Mouse (Mus musculus) kidney, adult 2 months (tissue): ENCODE results near the gene Ndufb5. TPM values are rescaled to one million over a fixed set of nuclear protein-coding genes. Genes with fewer than 3 reads are reported as not detected.

ENCODE experiments used
- DNase-seq: peaks from one replicate; pipeline ENCODE4 v3.0.0; 2021
- H3K27ac ChIP-seq: fragments of 200-500 bp; 2 replicates; pipeline ENCODE4 v1.5.1; 2012; ENCODE audit warnings: low read depth, low read length, control low read depth, inconsistent platforms; ENCODE audit not compliant: insufficient read depth
- H3K27me3 ChIP-seq: fragments of 200-500 bp; replicated peaks from 2 replicates; pipeline ENCODE4 v1.6.1; 2012; ENCODE audit warnings: mild to moderate bottlenecking, moderate library complexity, low read length, inconsistent platforms; ENCODE audit not compliant: control insufficient read depth, insufficient read depth
- H3K36me3 ChIP-seq: fragments of 200-500 bp; 2 replicates; pipeline ENCODE4 v1.6.1; 2012; ENCODE audit warnings: mild to moderate bottlenecking, moderate library complexity, low read length, inconsistent platforms; ENCODE audit not compliant: control insufficient read depth, insufficient read depth
- H3K4me1 ChIP-seq: fragments of 200-500 bp; 2 replicates; pipeline ENCODE4 v1.6.1; 2011; ENCODE audit warnings: low read length; ENCODE audit not compliant: control insufficient read depth, insufficient read depth
- H3K4me3 ChIP-seq: fragments of 200-500 bp; 2 replicates; pipeline ENCODE4 v1.5.1; 2011; ENCODE audit warnings: mild to moderate bottlenecking, low read depth, low read length, control low read depth; ENCODE audit not compliant: insufficient read depth
- CTCF ChIP-seq: fragments of 200-500 bp; conservative IDR thresholded peaks from 2 replicates; pipeline ENCODE4 v1.5.1; 2011; ENCODE audit warnings: low read depth, mild to moderate bottlenecking, control low read depth, low read length, moderate library complexity, mixed read lengths; ENCODE audit not compliant: insufficient read depth, insufficient read length
- POLR2A ChIP-seq: fragments of 200-500 bp; IDR thresholded peaks from one replicate; pipeline ENCODE4 v1.6.1; 2011; ENCODE audit warnings: low read depth, low read length, control low read depth
- WGBS: fragments of 180-500 bp; shearing (Covaris S2); methylation state at CpG from one replicate; pipeline ENCODE4 v1.1.7; 2018; 5-methylcytosine and 5-hydroxymethylcytosine counted together
- polyA plus RNA-seq: library from polyadenylated mRNA; depleted of rRNA; stranded (reverse); fragments of >200 nt; gene quantifications from 2 replicates; pipeline ENCODE4 v1.2.3, GENCODE M21; 2012; rRNA removed

Gene Ndufb5
- polyA plus RNA-seq, 1 experiment: 540 TPM

- Histone ChIP-seq H3K36me3 (peaks cover 4% of the 10 kb centered on the region), H3K27ac (no peak overlapping the region), H3K4me3 (no peak overlapping the region), H3K27me3 (no peaks in the 10 kb centered on the region), H3K4me1 (no peaks in the 10 kb centered on the region)
- 92% methylated on average over 4 of the region's 4 CpGs for WGBS
- TF ChIP-seq CTCF: no peak
- no peak for TF ChIP-seq POLR2A
- DNase-seq: no peak
Observed at GRCm38 (mm10) chr3:32749820-32750579, 13.2 kb downstream of the Ndufb5 start.

GRCm38 (mm10) chr3:32754384-32754915 is 17.7 kb downstream of the Ndufb5 start:
- no peaks in the 10 kb centered on the region for H3K4me1 ChIP-seq
- WGBS: 81% methylated on average over 3 of the region's 3 CpGs
- no peaks in the 10 kb centered on the region for H3K27me3 ChIP-seq
- no peak overlapping the region for H3K4me3 ChIP-seq
- TF ChIP-seq CTCF (no peak), POLR2A (no peak)
- DNase-seq: no peak
- H3K27ac ChIP-seq: no peak overlapping the region
- H3K36me3 ChIP-seq: peaks cover 2% of the 10 kb centered on the region

GRCm38 (mm10) chr3:32759212-32759611 is 22.4 kb downstream of the Ndufb5 start:
- no peak for TF ChIP-seq POLR2A
- TF ChIP-seq CTCF: no peak
- Histone ChIP-seq H3K36me3 (no peaks in the 10 kb centered on the region; the same call in 1 of the 2 replicates), H3K4me1 (no peaks in the 10 kb centered on the region), H3K27ac (no peak overlapping the region), H3K4me3 (no peak overlapping the region), H3K27me3 (no peaks in the 10 kb centered on the region)
- no peak for DNase-seq
- WGBS: 71% methylated on average over 5 of the region's 5 CpGs

- H3K36me3 ChIP-seq: no peaks in the 10 kb centered on the region
- no peak overlapping the region for H3K27ac ChIP-seq
- H3K4me3 ChIP-seq: no peak overlapping the region
- TF ChIP-seq POLR2A (no peak), CTCF (no peak)
- no peaks in the 10 kb centered on the region for H3K4me1 ChIP-seq
- no peaks in the 10 kb centered on the region for H3K27me3 ChIP-seq
- no peak for DNase-seq
- WGBS: 61% methylated on average over 8 of the region's 8 CpGs
Observed at GRCm38 (mm10) chr3:32762962-32763361, 26.2 kb downstream of the Ndufb5 start.

GRCm38 (mm10) chr3:32763902-32764301 is 27.1 kb downstream of the Ndufb5 start:
- no peaks in the 10 kb centered on the region for H3K36me3 ChIP-seq
- no peaks in the 10 kb centered on the region for H3K27me3 ChIP-seq
- no peak overlapping the region for H3K27ac ChIP-seq
- H3K4me1 ChIP-seq: no peaks in the 10 kb centered on the region
- no peak for DNase-seq
- H3K4me3 ChIP-seq: no peak overlapping the region
- WGBS: 37% methylated on average over 7 of the region's 7 CpGs
- no peak for TF ChIP-seq CTCF
- no peak for TF ChIP-seq POLR2A

- Histone ChIP-seq H3K4me3 (no peak overlapping the region), H3K27me3 (no peaks in the 10 kb centered on the region), H3K4me1 (no peaks in the 10 kb centered on the region), H3K27ac (no peak overlapping the region), H3K36me3 (no peaks in the 10 kb centered on the region)
- DNase-seq: no peak
- TF ChIP-seq POLR2A (no peak), CTCF (no peak)
- WGBS: 78% methylated on average over 2 of the region's 2 CpGs
Observed at GRCm38 (mm10) chr3:32770781-32771180, 34.0 kb downstream of the Ndufb5 start.

Other genes starting within 250 kb of the Ndufb5 start
- gene Kcnmb3, start 244.8 kb upstream of the Ndufb5 start, polyA plus RNA-seq: 0.05 TPM in 1 of 2 replicates, not detected in the other
- 19.6 and 20.2 TPM in 2 replicates for gene Zfp639, start 226.7 kb upstream of the Ndufb5 start, polyA plus RNA-seq
- gene Mfn1, start 207.5 kb upstream of the Ndufb5 start, polyA plus RNA-seq: 19.9 and 26.4 TPM in 2 replicates
- 13.6 and 16.0 TPM in 2 replicates for gene Gnb4, start 120.4 kb upstream of the Ndufb5 start, polyA plus RNA-seq
- gene Actl6a, start 30.7 kb upstream of the Ndufb5 start, polyA plus RNA-seq: 15.4 and 17.8 TPM in 2 replicates
- gene Mrpl47, start 615 bp downstream of the Ndufb5 start, polyA plus RNA-seq: 3.7 and 4.4 TPM in 2 replicates
- 0.48 and 1.2 TPM in 2 replicates for gene Usp13, start 80.6 kb downstream of the Ndufb5 start, polyA plus RNA-seq